Mouse (Mus musculus) small intestine, adult 2 months (tissue): ENCODE data around the gene Ppp2r5c.

Experiments used
- CTCF ChIP-seq: fragments of 200-500 bp; IDR thresholded peaks from 2 replicates; pipeline ENCODE4 v1.5.1; 2012; ENCODE audit warnings: low read depth, mild to moderate bottlenecking, control low read depth, inconsistent platforms, low read length, moderate library complexity, mixed read lengths; ENCODE audit not compliant: insufficient replicate concordance, insufficient read length; ENCODE audit errors: extremely low read depth
- POLR2A ChIP-seq: fragments of 200-500 bp; IDR thresholded peaks from 2 replicates; pipeline ENCODE4 v1.6.1; 2012; ENCODE audit warnings: low read depth, mild to moderate bottlenecking, control low read depth, inconsistent platforms, low read length, moderate library complexity

DNA sequence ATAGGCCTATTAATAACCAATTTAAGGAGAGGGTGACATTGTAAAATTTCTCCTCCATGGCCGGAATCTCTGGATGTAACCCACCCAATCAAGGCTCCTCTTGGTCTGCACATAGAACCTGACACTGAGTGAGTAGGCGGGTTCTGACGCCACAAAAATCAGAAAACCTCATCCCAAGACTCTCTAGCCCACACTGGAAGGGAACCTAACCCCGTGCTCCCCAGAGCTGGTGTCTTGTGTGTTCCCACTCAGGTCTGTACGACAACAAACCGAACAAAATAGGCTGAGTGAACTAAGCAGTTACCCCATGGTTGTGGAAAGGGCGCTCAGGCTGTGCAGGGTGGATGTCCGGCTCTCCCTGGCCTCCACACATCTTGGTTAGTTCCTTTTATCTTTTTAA, 48.3 kb downstream of the Ppp2r5c start:
- no peak for TF ChIP-seq POLR2A
- no peak for TF ChIP-seq CTCF
